Mouse (Mus musculus) thymus, postnatal 25 days (tissue): ENCODE measurements at regions not wholly inside any gene's neighbourhood (a gene's known extent, or its start where the extent isn't known, plus 50 kb on each side); places are given as distances from the start of the nearest gene placed in this dataset.

ENCODE experiments used
- DNase-seq: peaks from one replicate; pipeline ENCODE4 v3.0.0; 2022

GRCm38 (mm10) chr8:9042835-9043792 is 352.8 kb upstream of the Arglu1 start:
- DNase-seq = no peak

- no peak for DNase-seq
Measured at GRCm38 (mm10) chr8:9029156-9029555, 338.8 kb upstream of the Arglu1 start.

GRCm38 (mm10) chr8:9027672-9028071 is 337.4 kb upstream of the Arglu1 start:
- no peak for DNase-seq

- no peak for DNase-seq
Measured at GRCm38 (mm10) chr8:9025872-9026271, 335.6 kb upstream of the Arglu1 start.

- no peak for DNase-seq
Measured at GRCm38 (mm10) chr8:9025378-9025777, 335.1 kb upstream of the Arglu1 start.

- DNase-seq = no peak
Measured at GRCm38 (mm10) chr8:9020744-9021143, 330.4 kb upstream of the Arglu1 start.

GRCm38 (mm10) chr8:9020180-9020579 is 329.9 kb upstream of the Arglu1 start:
- no peak for DNase-seq

- no peak for DNase-seq
Measured at GRCm38 (mm10) chr8:9011785-9012510, 321.6 kb upstream of the Arglu1 start.

GRCm38 (mm10) chr8:9008006-9008780 is 317.9 kb upstream of the Arglu1 start:
- DNase-seq = no peak

- DNase-seq = no peak
Measured at GRCm38 (mm10) chr8:8999914-9000313, 309.6 kb upstream of the Arglu1 start.

- no peak for DNase-seq
Measured at GRCm38 (mm10) chr8:8997621-8998020, 307.3 kb upstream of the Arglu1 start.

- no peak for DNase-seq
Measured at GRCm38 (mm10) chr8:8994596-8995189, 304.4 kb upstream of the Arglu1 start.

- DNase-seq = no peak
Measured at GRCm38 (mm10) chr8:8994008-8994407, 303.7 kb upstream of the Arglu1 start.

GRCm38 (mm10) chr8:8992461-8993032 is 302.2 kb upstream of the Arglu1 start:
- peak; percentile 67 for DNase-seq

- no peak for DNase-seq
Measured at GRCm38 (mm10) chr8:8991026-8991425, 300.7 kb upstream of the Arglu1 start.

GRCm38 (mm10) chr8:8986068-8986467 is 295.7 kb upstream of the Arglu1 start:
- no peak for DNase-seq

GRCm38 (mm10) chr8:8985395-8985794 is 295.1 kb upstream of the Arglu1 start:
- DNase-seq = peak; percentile 22

GRCm38 (mm10) chr8:8984829-8985251 is 294.5 kb upstream of the Arglu1 start:
- peak; percentile 5 for DNase-seq

GRCm38 (mm10) chr8:8984159-8984828 is 294.0 kb upstream of the Arglu1 start:
- no peak for DNase-seq

- DNase-seq = no peak
Measured at GRCm38 (mm10) chr8:8983133-8983661, 292.9 kb upstream of the Arglu1 start.

- DNase-seq = no peak
Measured at GRCm38 (mm10) chr8:8978969-8979368, 288.6 kb upstream of the Arglu1 start.
